Mouse (Mus musculus): ENCODE results near the gene Gas7.

DNA sequence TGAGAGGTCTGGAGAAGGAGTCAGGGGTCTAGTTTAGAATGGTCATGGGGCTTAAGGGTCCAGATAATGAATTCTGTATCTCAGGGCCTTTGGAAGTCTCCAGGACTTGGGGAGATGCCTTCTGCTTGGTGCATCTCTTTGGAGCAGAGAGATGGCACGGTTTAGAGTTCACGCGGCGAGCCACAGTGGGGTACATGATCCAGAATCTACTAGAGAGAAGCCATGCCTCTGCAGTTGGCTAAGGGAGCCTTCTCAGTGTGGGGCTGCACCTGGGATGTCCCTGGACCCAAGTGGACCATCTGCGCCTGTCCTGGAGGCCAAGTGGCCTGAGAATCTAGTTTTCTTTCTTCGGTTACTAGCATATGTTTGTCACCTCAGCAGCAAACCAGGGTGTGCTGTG, 214.8 kb downstream of the Gas7 start:
- no peak for TF ChIP-seq CTCF (IDR thresholded peaks at IDR 0.05; ENCODE audit: insufficient read depth, low read length)
- TF ChIP-seq POLR2A (IDR thresholded peaks at IDR 0.05; ENCODE audit: borderline replicate concordance, extremely low read depth, low read depth, low read length): no peak

Measured in lung, adult 2 months (tissue).